Mouse (Mus musculus) left cerebral cortex, adult 11 months (tissue): ENCODE results near the gene Homer3.

Experiments
- DNase-seq: peaks from one replicate; pipeline ENCODE4 v3.0.0; 2022; ENCODE audit warnings: low spot score

The Homer3 gene

DNA sequence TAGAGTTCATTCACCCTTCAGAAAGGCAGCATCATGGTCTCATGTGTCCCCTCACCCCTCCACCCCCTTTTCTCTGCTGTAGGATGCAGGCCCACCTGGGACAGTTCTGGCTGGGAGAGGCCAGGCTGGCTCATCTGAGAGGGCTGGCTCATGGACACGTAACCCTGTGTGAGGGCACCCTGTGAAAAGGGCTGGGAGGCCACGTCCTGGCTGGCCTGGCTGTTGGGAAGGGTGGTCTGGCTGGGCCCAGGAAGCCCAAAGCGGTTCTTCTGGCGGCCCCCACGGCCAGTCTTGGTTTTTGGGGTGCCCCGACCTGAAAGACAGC is 50.2 kb downstream of the Homer3 start:
- no peak for DNase-seq

- DNase-seq: no peak
These were observed 56.3 kb downstream of the Homer3 start for GRCm38 (mm10) chr8:70338931-70339330.

GRCm38 (mm10) chr8:70340659-70341058 is 58.0 kb downstream of the Homer3 start:
- no peak for DNase-seq

DNA sequence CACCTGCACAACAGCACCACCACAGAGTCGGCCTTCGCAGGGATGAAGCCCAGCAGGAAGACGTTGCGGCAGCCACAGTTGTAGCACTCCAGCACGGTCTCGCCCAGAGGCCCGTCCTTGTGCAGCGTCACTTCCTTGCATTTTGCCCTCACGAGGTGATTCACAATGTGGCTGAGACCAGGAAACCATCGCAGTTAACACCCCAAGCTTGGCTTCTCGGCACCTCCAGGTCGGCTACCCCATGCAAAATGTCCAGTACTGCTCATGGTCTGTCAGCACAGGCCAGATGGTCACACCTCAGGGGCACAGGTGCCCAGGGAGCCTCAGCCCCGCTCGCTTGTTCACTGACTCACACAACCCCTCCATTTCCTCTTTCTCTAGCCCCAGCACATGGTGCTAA is 59.4 kb downstream of the Homer3 start:
- DNase-seq: no peak

- DNase-seq: no peak
These were observed 60.4 kb downstream of the Homer3 start for GRCm38 (mm10) chr8:70343076-70343475.

- no peak for DNase-seq
These were observed 61.1 kb downstream of the Homer3 start for GRCm38 (mm10) chr8:70343696-70344095.
